Mouse (Mus musculus): Measurements from ENCODE around the gene Actl7b. TPM values are rescaled to one million over a fixed set of nuclear protein-coding genes. Genes with fewer than 3 reads are reported as not detected.

The Actl7b gene
- polyA plus RNA-seq, 1 experiment from 2014 or later = not detected

DNA sequence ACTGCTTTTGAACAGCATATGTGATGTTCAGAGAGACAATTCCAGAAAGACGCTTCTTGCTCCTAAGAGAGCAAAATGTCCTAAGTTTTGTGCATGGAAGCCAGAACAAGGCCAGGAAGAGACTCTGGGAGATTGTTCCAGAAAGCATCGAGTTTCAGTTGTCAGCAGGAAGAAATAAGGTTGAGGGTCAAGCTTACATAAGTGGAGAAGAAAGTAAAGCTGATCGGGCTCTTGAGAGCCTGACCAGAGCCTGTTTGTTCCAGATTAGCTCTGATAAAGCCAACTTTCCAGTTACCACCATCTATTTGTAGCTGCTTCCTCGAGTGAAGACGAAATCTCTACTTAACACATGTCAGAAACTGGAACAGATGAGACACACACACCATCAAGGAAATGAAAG lies 42.6 kb downstream of the Actl7b start:
- H3K4me2 ChIP-seq = no peak overlapping the region
- H3K9ac ChIP-seq = no peak overlapping the region
- no peaks in the 10 kb centered on the region for H3K9me3 ChIP-seq
- no peak for ATAC-seq (ENCODE audit: insufficient number of reproducible peaks, insufficient read depth, low FRiP score, low TSS enrichment, low read depth)
- H3K4me1 ChIP-seq = 0 out of 2 replicates have a peak, but pooled peaks cover 5% of the 10 kb centered on the region
- H3K27ac ChIP-seq = no peak overlapping the region
- H3K4me3 ChIP-seq = no peak overlapping the region
- WGBS = 49% methylated on average over 5 of the region's 5 CpGs
- H3K27me3 ChIP-seq = no peaks in the 10 kb centered on the region
- no peaks in the 10 kb centered on the region for H3K36me3 ChIP-seq

DNA sequence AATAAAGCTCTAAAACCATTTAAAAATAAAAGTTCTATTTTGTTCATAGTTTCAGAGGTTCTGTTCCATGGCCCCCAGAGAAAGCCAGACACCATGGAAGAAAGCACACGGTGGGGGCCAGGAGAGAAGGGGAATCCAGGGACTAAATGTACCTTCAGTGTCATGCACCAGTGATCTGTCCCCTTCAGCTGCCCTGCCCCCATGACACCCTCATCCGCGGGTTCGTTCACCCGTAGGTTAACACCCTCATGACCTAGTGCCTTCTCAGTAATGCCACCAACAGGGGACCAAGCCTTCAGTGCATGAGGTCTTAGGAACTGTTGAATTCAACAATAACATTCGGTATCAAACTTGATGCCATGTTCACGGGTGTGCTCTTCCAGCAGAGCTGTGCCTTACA lies 44.8 kb downstream of the Actl7b start:
- Histone ChIP-seq H3K4me3 (no peak overlapping the region), H3K9me3 (no peaks in the 10 kb centered on the region), H3K4me2 (no peak overlapping the region), H3K9ac (no peak overlapping the region), H3K4me1 (no peaks in the 10 kb centered on the region), H3K27me3 (no peaks in the 10 kb centered on the region), H3K27ac (no peak overlapping the region), H3K36me3 (no peaks in the 10 kb centered on the region)
- ATAC-seq (ENCODE audit: insufficient number of reproducible peaks, insufficient read depth, low FRiP score, low TSS enrichment, low read depth) = no peak
- 84% methylated on average over 7 of the region's 7 CpGs for WGBS

Other genes with a start within 250 kb of the Actl7b start
- not detected in 2 replicates for gene Gm26657, start 1.4 kb downstream of the Actl7b start, polyA plus RNA-seq (2015; fragmentation: Nextera tagmentation; extraction: Ambion mirVana)
- gene Actl7a, start 2.0 kb upstream of the Actl7b start, polyA plus RNA-seq (2015; fragmentation: Nextera tagmentation; extraction: Ambion mirVana) = not detected in 2 replicates
- 52.2 and 54.4 TPM in 2 replicates for gene Elp1, start 60.9 kb upstream of the Actl7b start, polyA plus RNA-seq (2015; fragmentation: Nextera tagmentation; extraction: Ambion mirVana)
- gene Fam206a, start 60.9 kb upstream of the Actl7b start, polyA plus RNA-seq (2015; fragmentation: Nextera tagmentation; extraction: Ambion mirVana) = 20.7 and 21.2 TPM in 2 replicates
- gene Ctnnal1, start 123.7 kb upstream of the Actl7b start, polyA plus RNA-seq (2015; fragmentation: Nextera tagmentation; extraction: Ambion mirVana) = 27.7 and 29.0 TPM in 2 replicates
- gene Tmem245, start 206.0 kb upstream of the Actl7b start, polyA plus RNA-seq (2015; fragmentation: Nextera tagmentation; extraction: Ambion mirVana) = 9.9 and 11.2 TPM in 2 replicates
- 3.1 and 4.5 TPM in 2 replicates for gene Frrs1l, start 248.9 kb upstream of the Actl7b start, polyA plus RNA-seq (2015; fragmentation: Nextera tagmentation; extraction: Ambion mirVana)